Mouse (Mus musculus) fibroblast of lung, adult 2 months (primary cell): Measurements from ENCODE around the gene Nfix.
A peak's percentile ranks its signal among the peaks of the same experiment; 100 is the strongest.

Experiments
- DNase-seq: peaks from one replicate; pipeline ENCODE4 v3.0.0-alpha.2; 2011; ENCODE audit warnings: low read depth

The Nfix gene

GRCm38 (mm10) chr8:84781686-84782505 lies 18.2 kb downstream of the Nfix start:
- DNase-seq, result no peak

- no peak for DNase-seq
Measured at GRCm38 (mm10) chr8:84780949-84781680, 19.0 kb downstream of the Nfix start.

- DNase-seq, result no peak
Measured at GRCm38 (mm10) chr8:84780225-84780555, 20.0 kb downstream of the Nfix start.

GRCm38 (mm10) chr8:84779519-84780224 lies 20.5 kb downstream of the Nfix start:
- no peak for DNase-seq

GRCm38 (mm10) chr8:84778638-84779380 lies 21.3 kb downstream of the Nfix start:
- no peak for DNase-seq

GRCm38 (mm10) chr8:84777899-84778637 lies 22.1 kb downstream of the Nfix start:
- no peak for DNase-seq

- DNase-seq, result no peak
Measured at GRCm38 (mm10) chr8:84776569-84776968, 23.6 kb downstream of the Nfix start.

- DNase-seq, result no peak
Measured at GRCm38 (mm10) chr8:84775621-84776113, 24.5 kb downstream of the Nfix start.

GRCm38 (mm10) chr8:84775105-84775591 lies 25.0 kb downstream of the Nfix start:
- no peak for DNase-seq

GRCm38 (mm10) chr8:84774473-84774911 lies 25.7 kb downstream of the Nfix start:
- peak; percentile 85 for DNase-seq

- DNase-seq, result peak; percentile 84
Measured at GRCm38 (mm10) chr8:84773833-84774232, 26.3 kb downstream of the Nfix start.

GRCm38 (mm10) chr8:84773304-84773703 lies 26.8 kb downstream of the Nfix start:
- DNase-seq, result no peak

GRCm38 (mm10) chr8:84772628-84773027 lies 27.5 kb downstream of the Nfix start:
- DNase-seq, result no peak

GRCm38 (mm10) chr8:84771941-84772378 lies 28.2 kb downstream of the Nfix start:
- no peak for DNase-seq

- DNase-seq, result no peak
Measured at GRCm38 (mm10) chr8:84771000-84771687, 29.0 kb downstream of the Nfix start.

GRCm38 (mm10) chr8:84770100-84770953 lies 29.8 kb downstream of the Nfix start:
- no peak for DNase-seq

GRCm38 (mm10) chr8:84769324-84769723 lies 30.8 kb downstream of the Nfix start:
- no peak for DNase-seq

- DNase-seq, result no peak
Measured at GRCm38 (mm10) chr8:84768343-84769095, 31.6 kb downstream of the Nfix start.

GRCm38 (mm10) chr8:84767221-84767620 lies 32.9 kb downstream of the Nfix start:
- no peak for DNase-seq
